20 mouse cellular contexts compared by ENCODE assay signal in the genomic region with DNA sequence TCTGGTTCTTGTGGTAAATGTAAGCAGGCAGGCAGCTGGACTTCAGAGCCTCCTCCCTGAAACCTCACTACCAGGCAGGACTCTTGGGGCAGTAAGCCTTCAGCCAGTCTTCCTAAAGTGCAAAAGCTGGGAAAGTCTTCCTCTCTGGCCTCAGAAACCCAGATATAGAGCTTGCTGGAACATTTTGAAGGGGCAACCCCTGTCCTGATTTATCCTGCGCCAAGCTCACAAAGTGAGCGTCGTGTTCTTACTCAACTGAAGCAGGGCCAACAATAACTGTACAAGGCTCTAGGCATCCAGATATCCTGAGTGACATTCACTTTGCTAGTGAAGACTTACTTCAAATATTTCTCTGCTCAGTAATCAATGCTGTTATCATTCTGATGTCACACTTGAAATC.
DNase-seq lines count a peak whose midpoint lies in the region; ATAC-seq lines count a peak whose summit lies in the region.
"Had no signal": no experiment of that assay in that cellular context is flagged by ENCODE, and none has a peak within 500 bp of the region (broad histone marks: within the 10 kb centered on the region; RNA-seq: fewer than 3 reads in every experiment).

No protein-coding gene starts in this region.

- H3K4me3 ChIP-seq in heart, embryonic 10.5 days, result no peak overlapping the region
- no peak overlapping the region for H3K4me3 ChIP-seq in heart, embryonic 15.5 days
- H3K4me3 ChIP-seq: embryonic facial prominence, embryonic 10.5 days; forebrain, embryonic 13.5 days; hindbrain, embryonic 15.5 days had no signal

- ATAC-seq in heart, embryonic 15.5 days (replicated peaks; ENCODE audit: insufficient number of reproducible peaks, insufficient read depth, low FRiP score, low read depth), result no peak
- no peak for ATAC-seq in megakaryocyte-erythroid progenitor cell, adult 5-6 weeks (replicated peaks; ENCODE audit: low FRiP score, low TSS enrichment, poor library complexity, severe bottlenecking)
- ATAC-seq: forebrain, embryonic 13.5 days; forebrain, postnatal 0 days; intestine, embryonic 16.5 days had no signal

- H3K27ac ChIP-seq in heart, embryonic 10.5 days, result 0 out of 2 replicates have a peak overlapping the region, but pooled peaks have one; percentile 8
- H3K27ac ChIP-seq in heart, embryonic 15.5 days, result peak overlapping the region; percentile 96
- H3K27ac ChIP-seq: embryonic facial prominence, embryonic 10.5 days; forebrain, embryonic 13.5 days; hindbrain, embryonic 15.5 days had no signal

- no peak overlapping the region for H3K9ac ChIP-seq in heart, embryonic 15.5 days
- H3K9ac ChIP-seq: forebrain, embryonic 13.5 days; forebrain, postnatal 0 days; hindbrain, embryonic 15.5 days had no signal

- H3K4me1 ChIP-seq in heart, embryonic 10.5 days, result peaks cover 43% of the 10 kb centered on the region
- H3K4me1 ChIP-seq in heart, embryonic 15.5 days (replicated peaks), result peaks cover 71% of the 10 kb centered on the region

- intact Hi-C loops in heart, postnatal 36 days (cut with DNase I), result no loop called here

- 91% methylated on average over 3 of the region's 3 CpGs for WGBS in heart, embryonic 10.5 days
- whole genome bisulfite sequencing in heart, embryonic 15.5 days, result 66% methylated on average over 3 of the region's 3 CpGs

- H3K27me3 ChIP-seq in heart, embryonic 10.5 days (ENCODE audit: insufficient read depth, poor library complexity, severe bottlenecking), result no peaks in the 10 kb centered on the region
- no peaks in the 10 kb centered on the region for H3K27me3 ChIP-seq in heart, embryonic 15.5 days
- H3K27me3 ChIP-seq: CH12.LX; forebrain, embryonic 13.5 days; hindbrain, embryonic 15.5 days had no signal

- H3K4me2 ChIP-seq in heart, embryonic 15.5 days, result no peak overlapping the region
- H3K4me2 ChIP-seq: forebrain, embryonic 13.5 days; hindbrain, embryonic 15.5 days had no signal

- peak; percentile 32 to 52 for DNase-seq in adrenal gland, adult (ENCODE audit: inconsistent age in 2 of 2, low spot score in 1 of 2)
- no peak for DNase-seq in adrenal gland, postnatal 14 days
- DNase-seq in heart, embryonic 10.5 days (ENCODE audit: low spot score), result peak; percentile 45
- DNase-seq in heart, postnatal 36 days, result no peak
- no peak for DNase-seq in heart, adult 9 months (ENCODE audit: low spot score in 2 of 2)
- DNase-seq in adrenal gland, postnatal 10 days, result no peak
- DNase-seq: adrenal gland, postnatal 25 days; cerebellum, adult 18-20 months; cerebellum, adult 9-11 months; cerebellum, postnatal 36 days; forebrain, postnatal 0 days; gastrocnemius, postnatal 25 days; kidney, adult 8-10 months had no signal

- H3K36me3 ChIP-seq in heart, embryonic 10.5 days, result peaks cover 11% of the 10 kb centered on the region
- peaks cover 8% of the 10 kb centered on the region; the same call in 1 of the 2 replicates for H3K36me3 ChIP-seq in heart, embryonic 15.5 days
- H3K36me3 ChIP-seq: embryonic facial prominence, embryonic 10.5 days had no signal

- no peaks in the 10 kb centered on the region for H3K9me3 ChIP-seq in heart, embryonic 10.5 days
- H3K9me3 ChIP-seq in heart, embryonic 15.5 days (replicated peaks), result no peaks in the 10 kb centered on the region
- H3K9me3 ChIP-seq: embryonic facial prominence, embryonic 10.5 days; forebrain, embryonic 13.5 days; hindbrain, embryonic 15.5 days had no signal

Comparison
In these comparisons a context has a peak if more than half of its experiments do, and no peak if none do; other contexts are left out.
1. DNase-seq: peak in adrenal gland, adult (2 of 2) and heart, embryonic 10.5 days (single experiment); none in adrenal gland, postnatal 14 days (single experiment), heart, postnatal 36 days (0 of 2), heart, adult 9 months (0 of 2) and adrenal gland, postnatal 10 days (single experiment).